Mouse (Mus musculus) intestine, postnatal 0 days (tissue): ENCODE measurements at regions not wholly inside any gene's neighbourhood (a gene's known extent, or its start where the extent isn't known, plus 50 kb on each side); places are given as distances from the start of the nearest gene placed in this dataset.

Source experiments
- ATAC-seq: fragments of 200-750 bp; cut with Nextera tagmentation; 2 replicates; pipeline ENCODE4 v1.8.0; 2017; ENCODE audit warnings: mild to moderate bottlenecking, moderate TSS enrichment, moderate library complexity
- H3K27ac ChIP-seq: fragments of 300-500 bp; sonication (generic); 2 replicates; pipeline ENCODE4 v1.5.1; 2014; ENCODE audit warnings: mild to moderate bottlenecking, low read depth, low read length, moderate library complexity
- H3K27me3 ChIP-seq: fragments of 300-500 bp; sonication (generic); replicated peaks from 2 replicates; pipeline ENCODE4 v1.6.1; 2014; ENCODE audit warnings: low read length, mixed read lengths; ENCODE audit not compliant: control insufficient read depth, insufficient read depth
- H3K36me3 ChIP-seq: fragments of 300-500 bp; sonication (generic); 2 replicates; pipeline ENCODE4 v1.6.1; 2014; ENCODE audit warnings: mild to moderate bottlenecking, moderate library complexity; ENCODE audit not compliant: control insufficient read depth, insufficient read depth
- H3K4me1 ChIP-seq: fragments of 300-500 bp; sonication (generic); replicated peaks from 2 replicates; pipeline ENCODE4 v1.6.1; 2014; ENCODE audit warnings: antibody characterized with exemption, low read length, mixed read lengths; ENCODE audit not compliant: control insufficient read depth, insufficient read depth
- H3K4me2 ChIP-seq: fragments of 300-500 bp; sonication (generic); replicated peaks from 2 replicates; pipeline ENCODE4 v1.6.1; 2014; ENCODE audit warnings: low read depth, mild to moderate bottlenecking, moderate library complexity
- H3K4me3 ChIP-seq: fragments of 300-500 bp; sonication (generic); 2 replicates; pipeline ENCODE4 v1.5.1; 2014; ENCODE audit warnings: low read depth, low read length
- H3K9ac ChIP-seq: fragments of 300-500 bp; sonication (generic); 2 replicates; pipeline ENCODE4 v1.6.1; 2014; ENCODE audit warnings: mild to moderate bottlenecking, low read depth, low read length
- H3K9me3 ChIP-seq: fragments of 300-500 bp; sonication (generic); 2 replicates; pipeline ENCODE4 v1.6.1; 2016; ENCODE audit warnings: mixed run types; ENCODE audit not compliant: control insufficient read depth
- CTCF ChIP-seq: sonication (generic); IDR thresholded peaks from 2 replicates; pipeline ENCODE4 v1.5.1; 2016; ENCODE audit warnings: low read depth, mild to moderate bottlenecking, control low read depth, antibody characterized with exemption, moderate library complexity
- WGBS: fragments of 180-500 bp; shearing (Covaris S2); extraction: QIAGEN DNeasy Blood & Tissue Kit; methylation state at CpG from one replicate; pipeline ENCODE4 v1.1.7; 2014; 5-methylcytosine and 5-hydroxymethylcytosine counted together

GRCm38 (mm10) chr2:168837951-168838570 is 70.3 kb upstream of the Sall4 start:
- Histone ChIP-seq H3K4me2 (no peak overlapping the region), H3K27me3 (peaks cover 51% of the 10 kb centered on the region; the same call in 1 of the 2 replicates), H3K36me3 (no peaks in the 10 kb centered on the region), H3K4me3 (no peak overlapping the region), H3K9ac (no peak overlapping the region), H3K27ac (no peak overlapping the region), H3K4me1 (no peaks in the 10 kb centered on the region), H3K9me3 (no peaks in the 10 kb centered on the region)
- 67% methylated on average over 5 of the region's 5 CpGs for WGBS
- TF ChIP-seq CTCF: no peak
- no peak for ATAC-seq

- no peak overlapping the region for H3K27ac ChIP-seq
- TF ChIP-seq CTCF: peak; percentile 22; the same call in 1 of the 2 replicates
- no peak overlapping the region for H3K9ac ChIP-seq
- no peaks in the 10 kb centered on the region for H3K9me3 ChIP-seq
- H3K27me3 ChIP-seq: peaks cover 22% of the 10 kb centered on the region; the same call in 1 of the 2 replicates
- H3K4me3 ChIP-seq: no peak overlapping the region
- H3K4me2 ChIP-seq: no peak overlapping the region
- no peaks in the 10 kb centered on the region for H3K36me3 ChIP-seq
- no peak for ATAC-seq
- 89% methylated on average over 3 of the region's 3 CpGs for WGBS
- H3K4me1 ChIP-seq: no peaks in the 10 kb centered on the region
Observed at GRCm38 (mm10) chr2:168834771-168835170, 67.0 kb upstream of the Sall4 start.

- Histone ChIP-seq H3K4me3 (no peak overlapping the region), H3K27ac (no peak overlapping the region), H3K9me3 (no peaks in the 10 kb centered on the region), H3K36me3 (no peaks in the 10 kb centered on the region), H3K9ac (no peak overlapping the region), H3K4me1 (no peaks in the 10 kb centered on the region), H3K4me2 (no peak overlapping the region), H3K27me3 (no peaks in the 10 kb centered on the region)
- ATAC-seq: no peak
- 39% methylated on average over 14 of the region's 14 CpGs for WGBS
- TF ChIP-seq CTCF: no peak
Observed at GRCm38 (mm10) chr2:168831740-168832139, 64.0 kb upstream of the Sall4 start.

GRCm38 (mm10) chr2:168820648-168821047 is 52.9 kb upstream of the Sall4 start:
- H3K27me3 ChIP-seq: 0 out of 2 replicates have a peak, but pooled peaks cover 3% of the 10 kb centered on the region
- no peak for TF ChIP-seq CTCF
- no peak overlapping the region for H3K4me2 ChIP-seq
- WGBS: 42% methylated on average over 10 of the region's 10 CpGs
- H3K4me3 ChIP-seq: no peak overlapping the region
- H3K27ac ChIP-seq: no peak overlapping the region
- H3K9me3 ChIP-seq: no peaks in the 10 kb centered on the region
- ATAC-seq: no peak
- H3K4me1 ChIP-seq: no peaks in the 10 kb centered on the region
- H3K9ac ChIP-seq: no peak overlapping the region
- H3K36me3 ChIP-seq: no peaks in the 10 kb centered on the region
